Comparison of ENCODE assay signal across 14 mouse cellular contexts in genomic region chr3:146875929-146876328, GRCm38 (mm10). TPM values are rescaled to one million over a fixed set of nuclear protein-coding genes. Genes with fewer than 3 reads are reported as not detected.
A peak's percentile ranks its signal among the peaks of the same experiment; 100 is the strongest.
DNase-seq lines count a peak whose midpoint lies in the region; ATAC-seq and TF ChIP-seq lines count a peak whose summit lies in the region.
"Had no signal": no experiment of that assay in that cellular context is flagged by ENCODE, and none has a peak within 500 bp of the region (broad histone marks: within the 10 kb centered on the region; RNA-seq: fewer than 3 reads in every experiment).

No protein-coding gene starts in this region.

- H3K4me2 ChIP-seq in heart, postnatal 0 days (ENCODE audit: low read depth, low read length) = no peak overlapping the region
- H3K4me2 ChIP-seq: embryonic facial prominence, embryonic 13.5 days; hindbrain, embryonic 12.5 days; liver, embryonic 11.5 days; midbrain, embryonic 12.5 days; neural tube, embryonic 13.5 days had no signal

- no peaks in the 10 kb centered on the region for H3K36me3 ChIP-seq in heart, postnatal 0 days (replicated peaks; ENCODE audit: control insufficient read depth, insufficient read depth, low read length)
- H3K36me3 ChIP-seq: embryonic facial prominence, embryonic 13.5 days; hindbrain, embryonic 12.5 days; midbrain, embryonic 12.5 days; neural tube, embryonic 13.5 days had no signal

- WGBS in heart, postnatal 0 days = 15% methylated on average over 2 of the region's 2 CpGs

- peak; percentile 76 for ATAC-seq in heart, postnatal 0 days (ENCODE audit: insufficient read depth, low read depth)

- no peaks in the 10 kb centered on the region for H3K27me3 ChIP-seq in heart, postnatal 0 days (ENCODE audit: control insufficient read depth, insufficient read depth, low read length)
- H3K27me3 ChIP-seq: embryonic facial prominence, embryonic 13.5 days; hindbrain, embryonic 12.5 days; midbrain, embryonic 12.5 days; neural tube, embryonic 13.5 days had no signal

- peaks cover 2% of the 10 kb centered on the region; the same call in 1 of the 2 replicates for H3K4me1 ChIP-seq in heart, postnatal 0 days (ENCODE audit: control insufficient read depth, insufficient read depth)
- H3K4me1 ChIP-seq: embryonic facial prominence, embryonic 13.5 days; hindbrain, embryonic 12.5 days; midbrain, embryonic 12.5 days; neural tube, embryonic 13.5 days had no signal

- intact Hi-C loops in gastrocnemius, adult 2 months (cut with DNase I) = no loop called here
- intact Hi-C loops in gastrocnemius, postnatal 36 days (cut with DNase I) = no loop called here

- H3K27ac ChIP-seq in gastrocnemius, adult 2 months = peak overlapping the region; percentile 84
- H3K27ac ChIP-seq in heart, postnatal 0 days (ENCODE audit: low read depth) = 0 out of 2 replicates have a peak overlapping the region, but pooled peaks have one; percentile 8
- H3K27ac ChIP-seq: embryonic facial prominence, embryonic 13.5 days; hindbrain, embryonic 12.5 days; midbrain, embryonic 12.5 days; neural tube, embryonic 13.5 days had no signal

- H3K9me3 ChIP-seq in heart, postnatal 0 days (replicated peaks; ENCODE audit: control insufficient read depth, low read length) = peaks cover 10% of the 10 kb centered on the region
- H3K9me3 ChIP-seq: embryonic facial prominence, embryonic 13.5 days; midbrain, embryonic 12.5 days; neural tube, embryonic 13.5 days had no signal

- TF ChIP-seq EP300 in heart, postnatal 0 days (IDR thresholded peaks at IDR 0.05; ENCODE audit: low read depth) = no peak

- peak overlapping the region; percentile 24 for H3K4me3 ChIP-seq in gastrocnemius, adult 2 months
- no peak overlapping the region for H3K4me3 ChIP-seq in heart, postnatal 0 days (ENCODE audit: low read depth, low read length)
- H3K4me3 ChIP-seq: embryonic facial prominence, embryonic 13.5 days; hindbrain, embryonic 12.5 days; midbrain, embryonic 12.5 days; neural tube, embryonic 13.5 days had no signal

- DNase-seq in gastrocnemius, adult 2 months = no peak
- DNase-seq in gastrocnemius, postnatal 36 days = no peak
- DNase-seq in brain, adult 2 months (ENCODE audit: low read depth, low spot score) = peak; percentile 60
- peak; percentile 55 for DNase-seq in heart, postnatal 0 days (ENCODE audit: low spot score)
- peak; percentile 90 for DNase-seq in lung, postnatal 36 days
- DNase-seq in adrenal gland, adult 8-10 months = no peak
- no peak for DNase-seq in thymus, postnatal 10 days (ENCODE audit: low spot score in 2 of 2)
- no peak for DNase-seq in embryo, embryonic 9.5 days (ENCODE audit: extremely low spot score)
- DNase-seq: adrenal gland, postnatal 25 days had no signal

- TF ChIP-seq CTCF in gastrocnemius, adult 2 months (IDR thresholded peaks at IDR 0.05) = no peak
- no peak for TF ChIP-seq CTCF in heart, postnatal 0 days (IDR thresholded peaks at IDR 0.05; ENCODE audit: low read depth)

- no peak overlapping the region for H3K9ac ChIP-seq in heart, postnatal 0 days (replicated peaks; ENCODE audit: low read depth, low read length)
- H3K9ac ChIP-seq: embryonic facial prominence, embryonic 13.5 days; hindbrain, embryonic 12.5 days; midbrain, embryonic 12.5 days; neural tube, embryonic 13.5 days had no signal

RNA-seq across cellular contexts. Expression of gene Ttll7, which starts 23.8 kb away (rescaled TPM):
- 100 to 1,000 TPM in 1 of 2 experiments, 10 to 100 TPM in 1; 63.7 to 165 TPM for total RNA-seq in gastrocnemius, adult 2 months (2021)
- total RNA-seq in gastrocnemius, postnatal 36 days (2021) = 10 to 100 TPM; 52.2 to 66.2 TPM
- total RNA-seq in heart, postnatal 0 days (2014; rRNA removed; ENCODE audit: low replicate concordance) = 6.6 and 6.7 TPM in 2 replicates
- 1.2 and 1.5 TPM in 2 replicates for polyA plus RNA-seq in heart, postnatal 0 days (2015; fragmentation: Nextera tagmentation; extraction: Ambion mirVana)
- total RNA-seq in adrenal gland, adult 8-10 months (2022) = 10 to 100 TPM in 2 of 4 experiments, 1 to 10 TPM in 2; 6.1 to 15.7 (median 10.0) TPM

Comparison
In these comparisons a context has a peak if more than half of its experiments do, and no peak if none do; other contexts are left out.
1. DNase-seq: peak in brain, adult 2 months (single experiment), heart, postnatal 0 days (single experiment) and lung, postnatal 36 days (single experiment); none in gastrocnemius, adult 2 months (single experiment), gastrocnemius, postnatal 36 days (0 of 2), adrenal gland, adult 8-10 months (single experiment), thymus, postnatal 10 days (0 of 2) and embryo, embryonic 9.5 days (single experiment).